Comparison of ENCODE assay signal across 19 mouse cellular contexts in the genomic region with DNA sequence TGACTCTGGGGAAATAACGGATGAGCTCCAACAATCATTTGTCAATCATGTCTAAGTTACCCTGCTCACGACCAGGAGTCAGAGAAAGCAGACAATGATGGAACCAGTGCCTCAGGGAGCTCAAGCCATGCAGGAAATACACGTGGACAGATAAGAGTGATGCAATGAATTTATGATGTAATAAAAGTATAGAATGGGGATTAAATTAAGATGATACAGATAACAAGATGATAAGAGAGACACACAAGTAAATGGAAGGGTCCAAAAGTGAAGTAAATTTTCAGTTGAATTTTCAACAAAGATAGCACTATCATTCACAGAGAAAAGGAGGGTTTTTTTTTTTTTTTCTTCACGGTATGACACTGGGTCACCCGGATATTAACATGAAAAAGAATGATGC.
"Had no signal": no experiment of that assay in that cellular context is flagged by ENCODE, and none has a peak within 500 bp of the region (broad histone marks: within the 10 kb centered on the region; RNA-seq: fewer than 3 reads in every experiment).

No protein-coding gene starts in this region.

- ATAC-seq: liver, postnatal 0 days; lung, postnatal 0 days had no signal

- H3K9ac ChIP-seq: limb, embryonic 12.5 days; limb, embryonic 15.5 days; liver, embryonic 14.5 days; liver, postnatal 0 days; lung, embryonic 14.5 days; stomach, embryonic 15.5 days had no signal

- H3K4me1 ChIP-seq: limb, embryonic 12.5 days; limb, embryonic 15.5 days; stomach, embryonic 15.5 days had no signal

- DNase-seq: kidney, adult 2 months; kidney, postnatal 10 days; kidney, postnatal 36 days; left cerebral cortex, postnatal 4 days; liver, postnatal 0 days; lung, embryonic 14.5 days; midbrain, embryonic 14.5 days; right cerebral cortex, postnatal 25 days; spleen, adult 18-20 months; thymus, postnatal 25 days had no signal

- H3K4me2 ChIP-seq: limb, embryonic 12.5 days; limb, embryonic 15.5 days; liver, embryonic 11.5 days; lung, embryonic 14.5 days; midbrain, embryonic 11.5 days; stomach, embryonic 15.5 days had no signal

- H3K9me3 ChIP-seq: limb, embryonic 12.5 days; limb, embryonic 15.5 days; stomach, embryonic 15.5 days had no signal

- H3K27ac ChIP-seq: limb, embryonic 12.5 days; limb, embryonic 15.5 days; liver, embryonic 14.5 days; macrophage; stomach, embryonic 15.5 days had no signal

- H3K4me3 ChIP-seq: limb, embryonic 12.5 days; limb, embryonic 15.5 days; myocyte; stomach, embryonic 15.5 days had no signal

- H3K27me3 ChIP-seq: limb, embryonic 12.5 days; limb, embryonic 15.5 days; stomach, embryonic 15.5 days had no signal
